Mouse (Mus musculus) C2C12 (cell line): ENCODE results near the gene Shtn1.

Source experiments
- CEBPB ChIP-seq: IDR thresholded peaks from one replicate; pipeline ENCODE4 v1.6.1; 2011; ENCODE audit warnings: low read depth, mild to moderate bottlenecking, control low read depth, moderate library complexity
- CTCF ChIP-seq: IDR thresholded peaks from one replicate; pipeline ENCODE4 v1.5.1; 2011; ENCODE audit not compliant: control insufficient read depth, insufficient read depth, insufficient read length
- MYOG ChIP-seq: IDR thresholded peaks from one replicate; pipeline ENCODE4 v1.6.1; 2011; ENCODE audit not compliant: control insufficient read depth, insufficient read length; ENCODE audit errors: extremely low read depth
- USF1 ChIP-seq: IDR thresholded peaks from one replicate; pipeline ENCODE4 v1.6.1; 2011; ENCODE audit warnings: low read depth, mild to moderate bottlenecking, control low read depth, moderate library complexity

- no peak for TF ChIP-seq USF1
- no peak for TF ChIP-seq MYOG
- TF ChIP-seq CTCF, result no peak
- no peak for TF ChIP-seq CEBPB
These were observed 112.9 kb downstream of the Shtn1 start for GRCm38 (mm10) chr19:58963011-58963410.
